Mouse (Mus musculus) MEL (cell line): ENCODE data around the gene Zfp740. TPM values are rescaled to one million over a fixed set of nuclear protein-coding genes. Genes with fewer than 3 reads are reported as not detected.

ENCODE experiments used
- DNase-seq: peaks from one replicate; pipeline ENCODE4 v3.0.0; 2011; ENCODE audit warnings: low read depth, low spot score
- H3K27ac ChIP-seq: 2 replicates; pipeline ENCODE4 v1.5.1; 2012; ENCODE audit warnings: low read depth, mild to moderate bottlenecking, control low read depth, low read length, moderate library complexity; ENCODE audit not compliant: control insufficient read depth
- H3K27me3 ChIP-seq, 2 experiments: fragments of 150-350 bp in 1 of 2; sonication (generic) in 1 of 2; 2 replicates each; pipeline ENCODE4 v1.6.1; 2012; ENCODE audit warnings: low read length in 2 of 2, mild to moderate bottlenecking in 2 of 2, improper control_type of control experiment in 1 of 2, moderate library complexity in 1 of 2; ENCODE audit not compliant: insufficient read depth in 2 of 2, control insufficient read depth in 1 of 2
- H3K36me3 ChIP-seq, 2 experiments: 2 replicates each; pipeline ENCODE4 v1.6.1; 2012 to 2014; ENCODE audit warnings: low read length in 2 of 2, improper control_type of control experiment in 1 of 2, inconsistent platforms in 1 of 2, mild to moderate bottlenecking in 1 of 2; ENCODE audit not compliant: insufficient read depth in 2 of 2, control insufficient read depth in 1 of 2
- H3K4me1 ChIP-seq, 2 experiments: fragments of 150-350 bp in 1 of 2; sonication (generic) in 1 of 2; 2 replicates each; pipeline ENCODE4 v1.6.1; 2012; ENCODE audit warnings: low read length in 2 of 2, improper control_type of control experiment in 1 of 2, mild to moderate bottlenecking in 1 of 2; ENCODE audit not compliant: insufficient read depth in 2 of 2, control insufficient read depth in 1 of 2
- H3K4me3 ChIP-seq, 2 experiments: fragments of 150-350 bp in 1 of 2; sonication (generic) in 1 of 2; 2 replicates each; pipeline ENCODE4 v1.5.1; 2012; ENCODE audit warnings: low read depth in 2 of 2, low read length in 2 of 2, mild to moderate bottlenecking in 2 of 2, moderate library complexity in 2 of 2, control low read depth in 1 of 2, improper control_type of control experiment in 1 of 2; ENCODE audit not compliant: control insufficient read depth in 1 of 2, insufficient read depth in 1 of 2
- H3K79me2 ChIP-seq: 2 replicates; pipeline ENCODE4 v1.6.1; 2012; ENCODE audit warnings: mild to moderate bottlenecking, low read length, moderate library complexity; ENCODE audit not compliant: control insufficient read depth, poor library complexity, insufficient read depth
- H3K9ac ChIP-seq: 2 replicates; pipeline ENCODE4 v1.6.1; 2012; ENCODE audit warnings: low read depth, mild to moderate bottlenecking, control low read depth, low read length, moderate library complexity; ENCODE audit not compliant: control insufficient read depth, poor library complexity, severe bottlenecking
- H3K9me3 ChIP-seq: fragments of 150-350 bp; sonication (generic); replicated peaks from 2 replicates; pipeline ENCODE4 v1.6.1; 2012; ENCODE audit warnings: mild to moderate bottlenecking, low read length, improper control_type of control experiment, moderate library complexity; ENCODE audit not compliant: insufficient read depth
- CHD1 ChIP-seq: IDR thresholded peaks from 2 replicates; pipeline ENCODE4 v1.6.1; 2012; ENCODE audit warnings: low read depth, mild to moderate bottlenecking, inconsistent platforms, low read length, improper control_type of control experiment
- CHD2 ChIP-seq: IDR thresholded peaks from 2 replicates; pipeline ENCODE4 v1.6.1; 2011; ENCODE audit warnings: low read length, improper control_type of control experiment
- ETS1 ChIP-seq: IDR thresholded peaks from 2 replicates; pipeline ENCODE4 v1.6.1; 2012; ENCODE audit warnings: low read depth, mild to moderate bottlenecking, inconsistent platforms, low read length, improper control_type of control experiment, moderate library complexity
- HCFC1 ChIP-seq: IDR thresholded peaks from 2 replicates; pipeline ENCODE4 v1.6.1; 2012; ENCODE audit warnings: low read depth, mild to moderate bottlenecking, inconsistent platforms, low read length, improper control_type of control experiment, moderate library complexity
- JUND ChIP-seq: IDR thresholded peaks from 2 replicates; pipeline ENCODE4 v1.6.1; 2011; ENCODE audit warnings: low read depth, mild to moderate bottlenecking, improper control_type of control experiment, low read length
- MAZ ChIP-seq: IDR thresholded peaks from 2 replicates; pipeline ENCODE4 v1.6.1; 2012; ENCODE audit warnings: low read depth, mild to moderate bottlenecking, inconsistent platforms, low read length, improper control_type of control experiment
- MXI1 ChIP-seq: IDR thresholded peaks from 2 replicates; pipeline ENCODE4 v1.6.1; 2011; ENCODE audit warnings: mild to moderate bottlenecking, low read depth, low read length, improper control_type of control experiment
- MYB ChIP-seq: IDR thresholded peaks from 2 replicates; pipeline ENCODE4 v1.6.1; 2011; ENCODE audit warnings: mild to moderate bottlenecking, low read depth, low read length, improper control_type of control experiment
- MYC ChIP-seq: IDR thresholded peaks from 2 replicates; pipeline ENCODE4 v1.6.1; 2011; ENCODE audit warnings: low read depth, mild to moderate bottlenecking, low read length, improper control_type of control experiment, moderate library complexity
- POLR2A ChIP-seq, 2 experiments: IDR thresholded peaks; 2 replicates each; pipeline ENCODE4 v1.6.1; 2011 to 2012; ENCODE audit warnings: low read length in 2 of 2, mild to moderate bottlenecking in 2 of 2, control low read depth in 1 of 2, improper control_type of control experiment in 1 of 2, low read depth in 1 of 2, moderate library complexity in 1 of 2; ENCODE audit not compliant: control insufficient read depth in 1 of 2, insufficient read depth in 1 of 2, poor library complexity in 1 of 2
- POLR2AphosphoS2 ChIP-seq: IDR thresholded peaks from 2 replicates; pipeline ENCODE4 v1.6.1; 2011; ENCODE audit warnings: low read length, improper control_type of control experiment
- RAD21 ChIP-seq: IDR thresholded peaks from 2 replicates; pipeline ENCODE4 v1.6.1; 2011; ENCODE audit warnings: mild to moderate bottlenecking, low read depth, low read length, improper control_type of control experiment
- RCOR1 ChIP-seq: IDR thresholded peaks from 2 replicates; pipeline ENCODE4 v1.6.1; 2012; ENCODE audit warnings: low read depth, mild to moderate bottlenecking, inconsistent platforms, low read length, improper control_type of control experiment
- SIN3A ChIP-seq: IDR thresholded peaks from 2 replicates; pipeline ENCODE4 v1.6.1; 2012; ENCODE audit warnings: low read length, improper control_type of control experiment, inconsistent platforms
- SMC3 ChIP-seq: IDR thresholded peaks from 2 replicates; pipeline ENCODE4 v1.6.1; 2011; ENCODE audit warnings: low read depth, low read length, improper control_type of control experiment
- TBP ChIP-seq: IDR thresholded peaks from 2 replicates; pipeline ENCODE4 v1.8.0; 2011; ENCODE audit warnings: low read depth, low read length, improper control_type of control experiment
- TCF12 ChIP-seq: IDR thresholded peaks from 2 replicates; pipeline ENCODE4 v1.6.1; 2014; ENCODE audit warnings: low read depth, mild to moderate bottlenecking, inconsistent platforms, low read length, improper control_type of control experiment, moderate library complexity
- UBTF ChIP-seq: IDR thresholded peaks from 2 replicates; pipeline ENCODE4 v1.6.1; 2012; ENCODE audit warnings: low read depth, mild to moderate bottlenecking, inconsistent platforms, low read length, improper control_type of control experiment, moderate library complexity, borderline replicate concordance; ENCODE audit not compliant: insufficient read depth
- USF1 ChIP-seq: IDR thresholded peaks from 2 replicates; pipeline ENCODE4 v1.6.1; 2014; ENCODE audit warnings: low read depth, mild to moderate bottlenecking, inconsistent platforms, low read length, improper control_type of control experiment, moderate library complexity
- ZKSCAN1 ChIP-seq: IDR thresholded peaks from 2 replicates; pipeline ENCODE4 v1.6.1; 2012; ENCODE audit warnings: low read depth, mild to moderate bottlenecking, inconsistent platforms, low read length, improper control_type of control experiment, moderate library complexity
- ZMIZ1 ChIP-seq: IDR thresholded peaks from 2 replicates; pipeline ENCODE4 v1.6.1; 2012; ENCODE audit warnings: low read depth, mild to moderate bottlenecking, inconsistent platforms, low read length, improper control_type of control experiment, moderate library complexity
- ZNF384 ChIP-seq: IDR thresholded peaks from 2 replicates; pipeline ENCODE4 v1.6.1; 2012; ENCODE audit warnings: low read depth, mild to moderate bottlenecking, inconsistent platforms, low read length, improper control_type of control experiment
- polyA plus RNA-seq, 2 experiments: library from polyadenylated mRNA; stranded (reverse) in 1 of 2; unstranded in 1 of 2; fragments of >175 nt in 1 of 2; fragments of >200 nt in 1 of 2; gene quantifications; 2 replicates each; pipeline versions ENCODE4 v1.2.1 to v1.2.4; 2012; ENCODE audit warnings: low replicate concordance in 2 of 2, low read depth in 1 of 2; ENCODE audit not compliant: insufficient read length in 2 of 2, insufficient read depth in 1 of 2, missing spikeins in 1 of 2
- total RNA-seq: library from RNA; depleted of rRNA; stranded (reverse); fragments of 300-350 nt; gene quantifications from 2 replicates; pipeline ENCODE4 v1.2.3, GENCODE M21; 2012

Gene Zfp740
- total and polyA plus RNA-seq, 3 experiments, result 39.9 to 50.1 TPM; not detected in 1

DNA sequence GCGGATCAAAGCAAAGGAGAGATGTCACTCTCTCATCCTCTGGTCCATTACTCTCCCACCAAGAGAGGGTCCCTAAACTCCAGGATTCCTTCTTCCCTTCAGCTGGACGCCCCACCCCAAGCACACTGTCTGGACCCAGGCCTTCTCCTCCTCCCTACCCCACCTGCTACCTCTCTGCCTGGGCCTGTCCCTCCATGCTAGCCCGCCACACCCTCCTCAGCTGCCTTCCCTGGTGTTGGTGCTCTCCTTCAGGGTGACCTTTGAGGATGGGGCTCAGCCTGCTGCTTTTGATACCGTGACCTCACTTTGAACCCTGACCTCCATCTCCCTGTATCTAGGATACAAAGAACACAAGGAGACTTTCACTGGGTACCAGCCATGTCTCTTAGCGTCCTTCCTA, 47.5 kb downstream of the Zfp740 start:
- no peaks in the 10 kb centered on the region for H3K9me3 ChIP-seq

DNA sequence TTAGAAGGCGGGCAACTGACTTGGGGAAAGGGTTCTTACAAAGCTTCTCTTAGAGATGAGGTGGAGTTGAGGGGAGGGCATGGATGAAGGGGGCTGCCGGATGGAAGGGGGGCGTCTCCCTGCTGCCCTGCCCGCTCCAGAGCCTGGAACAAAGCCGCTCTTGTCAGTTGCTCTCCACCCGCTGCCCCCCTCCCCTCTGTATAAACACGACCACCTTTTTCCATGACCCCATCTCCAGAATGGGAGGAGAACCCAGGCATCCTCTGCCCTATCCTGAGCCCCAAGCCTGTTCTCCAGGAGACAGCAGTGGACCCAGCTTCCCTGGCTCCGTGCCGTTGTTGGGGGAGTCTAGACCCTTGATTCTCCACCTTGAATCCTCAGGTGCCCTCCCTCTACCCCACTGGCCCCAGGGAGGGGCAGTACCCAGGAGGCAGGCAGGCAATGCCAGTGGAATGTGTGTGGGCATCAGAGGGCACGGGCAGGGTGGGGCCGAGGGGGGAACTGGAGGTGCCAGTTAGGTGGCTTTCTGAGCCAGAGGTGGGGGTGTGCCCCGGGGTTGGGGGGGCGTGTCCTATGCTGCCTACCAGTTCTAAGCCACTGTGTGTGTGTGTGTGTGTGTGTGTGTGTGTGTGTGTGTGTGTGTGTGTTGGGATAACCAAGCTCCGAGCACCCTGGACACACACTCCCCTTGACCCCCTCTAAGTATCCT, 52.7 kb downstream of the Zfp740 start:
- peaks cover 65 to 76% of the 10 kb centered on the region in 2 experiments for H3K27me3 ChIP-seq
- H3K79me2 ChIP-seq, result no peaks in the 10 kb centered on the region
- no peak overlapping the region for H3K9ac ChIP-seq
- H3K4me1 ChIP-seq, result peaks cover 0 to 3% of the 10 kb centered on the region in 2 experiments; a peak in 2 of 4 replicates
- no peak overlapping the region for H3K4me3 ChIP-seq
- H3K36me3 ChIP-seq, result no peaks in the 10 kb centered on the region
- H3K9me3 ChIP-seq, result no peaks in the 10 kb centered on the region
- TF ChIP-seq UBTF (no peak), ZMIZ1 (no peak), JUND (no peak), POLR2AphosphoS2 (no peak), RAD21 (no peak), USF1 (no peak), MYC (no peak), ZKSCAN1 (no peak), MYB (no peak), MXI1 (no peak), TBP (no peak), RCOR1 (no peak), SIN3A (no peak), POLR2A (IDR thresholded peaks at IDR 0.05; ENCODE audit: control insufficient read depth in 1 of 2, insufficient read depth in 1 of 2, low read depth in 1 of 2, low read length in 2 of 2, poor library complexity in 1 of 2) (no peak), ETS1 (no peak)
- DNase-seq, result no peak
- no peak overlapping the region for H3K27ac ChIP-seq

More for the DNA sequence above, 47.5 kb downstream of the Zfp740 start:
- no peak for DNase-seq
- Histone ChIP-seq H3K4me3 (no peak overlapping the region), H3K9ac (no peak overlapping the region), H3K79me2 (no peaks in the 10 kb centered on the region; the same call in 1 of the 2 replicates), H3K36me3 (no peaks in the 10 kb centered on the region), H3K4me1 (peaks cover 2 to 7% of the 10 kb centered on the region in 2 experiments), H3K27me3 (peaks cover 37 to 51% of the 10 kb centered on the region in 2 experiments), H3K27ac (no peak overlapping the region)
- TF ChIP-seq HCFC1 (no peak), CHD1 (no peak), SMC3 (no peak), SIN3A (no peak), ZNF384 (no peak), TCF12 (no peak), CHD2 (no peak), UBTF (no peak), MYC (no peak), MAZ (no peak)
